Mouse (Mus musculus) small intestine, adult 2 months (tissue): ENCODE results near the gene Vsig1.

Source experiments
- CTCF ChIP-seq: fragments of 200-500 bp; IDR thresholded peaks from 2 replicates; pipeline ENCODE4 v1.5.1; 2012; ENCODE audit warnings: low read depth, mild to moderate bottlenecking, control low read depth, inconsistent platforms, low read length, moderate library complexity, mixed read lengths; ENCODE audit not compliant: insufficient replicate concordance, insufficient read length; ENCODE audit errors: extremely low read depth
- POLR2A ChIP-seq: fragments of 200-500 bp; IDR thresholded peaks from 2 replicates; pipeline ENCODE4 v1.6.1; 2012; ENCODE audit warnings: low read depth, mild to moderate bottlenecking, control low read depth, inconsistent platforms, low read length, moderate library complexity

DNA sequence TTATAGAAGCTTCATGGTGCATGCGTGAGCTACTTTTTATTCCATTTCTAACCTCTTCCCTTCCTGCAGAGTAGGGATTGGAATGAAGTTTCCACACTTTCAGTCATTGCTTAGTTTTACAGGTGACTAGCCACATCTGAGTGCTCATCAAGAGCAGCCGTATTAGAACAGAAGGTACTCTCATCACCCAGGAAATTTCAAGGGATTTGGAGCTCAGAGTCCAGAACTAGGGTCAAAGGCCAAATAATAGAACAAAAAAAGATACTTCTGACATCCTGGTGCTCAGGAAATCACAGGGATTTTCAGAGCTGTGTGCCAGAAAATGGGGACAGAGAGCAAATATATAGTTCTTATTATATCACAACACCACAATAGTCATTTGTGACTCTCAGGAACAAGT is 77.8 kb downstream of the Vsig1 start:
- TF ChIP-seq CTCF (no peak), POLR2A (no peak)
